Mouse (Mus musculus): ENCODE results near the gene Slc26a9. TPM values are rescaled to one million over a fixed set of nuclear protein-coding genes. Genes with fewer than 3 reads are reported as not detected.

Gene Slc26a9
- polyA plus RNA-seq, 1 experiment = not detected

DNA sequence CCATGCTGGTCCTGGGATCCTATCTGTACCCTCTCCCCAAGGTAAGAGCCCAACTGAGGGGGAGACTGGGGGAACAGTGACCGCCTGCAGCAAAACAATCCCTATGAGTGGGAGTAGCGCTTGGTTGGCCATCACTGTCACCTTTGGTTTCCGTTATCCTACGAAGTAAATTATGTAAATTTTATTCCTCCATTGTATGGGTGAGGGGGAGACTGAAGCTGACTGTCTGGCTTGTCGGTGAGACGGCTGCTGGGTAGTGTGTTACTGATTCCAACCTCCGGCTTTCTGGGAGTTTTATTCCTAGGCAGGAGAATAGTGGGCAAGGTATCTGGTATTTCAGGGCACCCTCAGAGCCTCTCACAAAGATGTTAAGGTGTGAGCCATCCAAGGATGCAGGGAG lies 15.0 kb downstream of the Slc26a9 start:
- Histone ChIP-seq H3K36me3 (ENCODE audit: control insufficient read depth, insufficient read depth, low read length) (no peaks in the 10 kb centered on the region), H3K27ac (ENCODE audit: insufficient read depth, low read depth, low read length) (no peak overlapping the region), H3K27me3 (ENCODE audit: control insufficient read depth, insufficient read depth, low read length) (no peaks in the 10 kb centered on the region), H3K4me3 (ENCODE audit: low read depth, low read length) (no peak overlapping the region), H3K4me1 (ENCODE audit: control insufficient read depth, insufficient read depth, insufficient read length, low read length) (no peaks in the 10 kb centered on the region)
- TF ChIP-seq POLR2A (IDR thresholded peaks at IDR 0.05; ENCODE audit: low read depth, low read length) (no peak), CTCF (IDR thresholded peaks at IDR 0.05; ENCODE audit: extremely low read depth, insufficient read length, insufficient replicate concordance, low read depth, low read length) (no peak)
- 86% methylated on average over 7 of the region's 7 CpGs for WGBS

DNA sequence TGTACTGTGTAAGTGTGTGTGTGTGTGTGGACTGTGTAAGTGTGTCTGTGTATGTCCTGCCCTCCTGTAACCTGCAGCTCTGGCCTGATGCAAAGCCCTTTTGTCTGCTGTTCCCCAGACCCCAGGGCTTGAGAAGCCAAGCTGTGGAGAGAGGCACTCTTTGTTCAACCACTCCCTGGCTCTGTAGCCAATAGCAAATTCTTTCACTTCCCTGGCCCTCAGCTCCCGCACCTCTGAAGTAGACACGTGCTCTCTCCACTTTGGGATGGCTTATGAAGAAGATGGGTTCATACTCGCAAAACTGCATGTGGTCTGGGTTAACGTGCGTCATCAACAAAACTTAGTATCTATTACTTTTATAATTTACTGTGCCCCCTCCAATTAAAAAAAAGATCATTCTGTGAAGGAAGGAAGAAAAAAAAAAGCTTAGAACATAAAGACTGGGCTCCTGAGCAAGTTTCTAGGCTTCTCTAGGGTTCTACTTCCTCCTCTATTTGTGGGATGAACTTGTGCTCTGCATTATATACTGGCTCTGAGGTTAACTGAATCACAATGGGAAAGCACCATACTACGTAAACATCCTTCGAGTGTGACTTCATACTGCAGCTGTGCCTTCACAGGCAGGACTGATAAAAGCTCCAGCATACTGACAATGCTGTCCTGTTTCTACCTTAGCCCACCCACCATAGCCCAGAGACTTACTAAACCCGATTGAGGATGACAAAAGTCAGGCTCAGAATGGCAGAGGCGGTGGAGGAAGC lies 16.0 kb downstream of the Slc26a9 start:
- WGBS = 55% methylated on average over 9 of the region's 9 CpGs
- Histone ChIP-seq H3K27ac (ENCODE audit: insufficient read depth, low read depth, low read length) (no peak overlapping the region), H3K4me3 (ENCODE audit: low read depth, low read length) (no peak overlapping the region), H3K4me1 (ENCODE audit: control insufficient read depth, insufficient read depth, insufficient read length, low read length) (no peaks in the 10 kb centered on the region), H3K36me3 (ENCODE audit: control insufficient read depth, insufficient read depth, low read length) (no peaks in the 10 kb centered on the region), H3K27me3 (ENCODE audit: control insufficient read depth, insufficient read depth, low read length) (no peaks in the 10 kb centered on the region)
- no peak for TF ChIP-seq POLR2A (IDR thresholded peaks at IDR 0.05; ENCODE audit: low read depth, low read length)

DNA sequence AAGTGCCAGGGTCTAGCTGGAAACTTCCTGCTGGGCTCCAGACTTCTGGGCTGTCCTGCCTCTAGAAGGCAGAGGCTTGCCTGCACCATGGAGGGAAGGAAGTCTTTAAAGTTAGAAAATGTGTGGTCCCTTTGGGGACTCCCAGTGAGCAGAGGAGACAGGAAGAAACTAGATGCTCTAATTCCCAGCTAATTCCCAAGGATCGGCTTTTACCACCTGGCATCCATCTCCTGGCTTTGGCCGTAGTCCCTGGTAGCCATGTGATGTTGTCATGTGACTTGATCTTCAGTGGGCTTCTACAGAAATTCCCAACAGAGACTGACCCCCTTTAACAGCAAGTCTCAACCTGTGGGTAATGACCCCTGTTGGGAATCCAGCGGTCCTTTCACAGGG lies 16.6 kb downstream of the Slc26a9 start:
- Histone ChIP-seq H3K4me1 (ENCODE audit: control insufficient read depth, insufficient read depth, insufficient read length, low read length) (no peaks in the 10 kb centered on the region), H3K4me3 (ENCODE audit: low read depth, low read length) (no peak overlapping the region), H3K36me3 (ENCODE audit: control insufficient read depth, insufficient read depth, low read length) (no peaks in the 10 kb centered on the region), H3K27ac (ENCODE audit: insufficient read depth, low read depth, low read length) (no peak overlapping the region), H3K27me3 (ENCODE audit: control insufficient read depth, insufficient read depth, low read length) (no peaks in the 10 kb centered on the region)
- WGBS = 90% methylated on average over 3 of the region's 3 CpGs
- no peak for TF ChIP-seq CTCF (IDR thresholded peaks at IDR 0.05; ENCODE audit: extremely low read depth, insufficient read length, insufficient replicate concordance, low read depth, low read length)

DNA sequence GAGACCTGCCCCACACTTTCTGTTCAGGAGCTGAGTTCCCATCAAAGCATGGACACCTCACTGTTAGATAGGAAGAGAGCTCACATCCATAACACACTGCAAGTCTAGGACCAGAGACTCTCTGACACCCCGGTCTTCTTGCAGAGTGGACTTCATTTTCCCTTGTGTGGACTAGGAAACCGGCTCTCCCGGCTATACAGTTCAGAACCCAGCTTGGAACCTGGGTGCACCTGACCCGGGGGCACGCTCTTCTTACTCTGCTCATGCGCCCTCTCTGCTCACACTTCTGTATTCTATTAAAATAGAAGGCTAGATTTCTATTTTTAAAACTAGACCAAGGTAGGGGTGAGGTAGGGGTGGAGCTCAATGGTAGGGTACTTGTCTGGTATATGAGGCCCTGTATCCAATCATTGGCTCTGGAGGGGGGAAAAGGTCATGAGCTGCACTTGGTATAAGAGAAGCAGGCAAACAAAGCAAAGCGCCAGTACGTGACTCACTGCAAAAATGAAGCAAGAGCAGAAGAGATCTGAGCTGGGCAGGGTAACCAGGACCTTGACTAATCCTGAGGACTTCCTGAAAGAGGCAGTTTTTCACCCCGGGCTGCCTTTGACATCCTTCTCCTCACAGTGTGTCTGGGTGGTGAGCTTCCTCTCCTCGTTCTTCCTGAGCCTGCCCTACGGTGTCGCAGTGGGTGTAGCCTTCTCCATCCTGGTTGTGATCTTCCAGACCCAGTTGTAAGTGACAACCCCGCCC lies 17.4 kb downstream of the Slc26a9 start:
- H3K27me3 ChIP-seq (ENCODE audit: control insufficient read depth, insufficient read depth, low read length) = no peaks in the 10 kb centered on the region
- no peaks in the 10 kb centered on the region for H3K4me1 ChIP-seq (ENCODE audit: control insufficient read depth, insufficient read depth, insufficient read length, low read length)
- no peaks in the 10 kb centered on the region for H3K36me3 ChIP-seq (ENCODE audit: control insufficient read depth, insufficient read depth, low read length)
- TF ChIP-seq CTCF (IDR thresholded peaks at IDR 0.05; ENCODE audit: extremely low read depth, insufficient read length, insufficient replicate concordance, low read depth, low read length) (no peak), POLR2A (IDR thresholded peaks at IDR 0.05; ENCODE audit: low read depth, low read length) (no peak)
- H3K27ac ChIP-seq (ENCODE audit: insufficient read depth, low read depth, low read length) = no peak overlapping the region
- H3K4me3 ChIP-seq (ENCODE audit: low read depth, low read length) = no peak overlapping the region
- WGBS = 68% methylated on average over 13 of the region's 13 CpGs

DNA sequence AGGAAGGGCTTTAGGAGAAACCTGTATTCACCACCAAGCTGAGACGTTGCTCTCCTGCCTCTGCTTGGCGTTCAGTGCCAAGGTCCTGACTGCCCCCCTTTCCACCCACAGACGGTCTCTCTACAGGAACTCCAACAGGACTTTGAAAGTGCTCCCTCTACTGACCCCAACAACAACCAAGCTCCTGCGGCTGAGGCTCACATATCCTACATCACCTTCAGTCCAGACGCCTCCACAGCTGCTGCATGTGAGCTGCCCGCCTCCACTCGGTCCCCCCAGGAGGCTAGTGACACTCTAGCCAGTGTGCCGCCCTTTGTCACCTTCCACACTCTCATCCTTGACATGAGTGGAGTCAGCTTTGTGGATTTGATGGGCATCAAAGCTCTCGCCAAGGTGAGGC lies 19.9 kb downstream of the Slc26a9 start:
- no peaks in the 10 kb centered on the region for H3K27me3 ChIP-seq (ENCODE audit: control insufficient read depth, insufficient read depth, low read length)

DNA sequence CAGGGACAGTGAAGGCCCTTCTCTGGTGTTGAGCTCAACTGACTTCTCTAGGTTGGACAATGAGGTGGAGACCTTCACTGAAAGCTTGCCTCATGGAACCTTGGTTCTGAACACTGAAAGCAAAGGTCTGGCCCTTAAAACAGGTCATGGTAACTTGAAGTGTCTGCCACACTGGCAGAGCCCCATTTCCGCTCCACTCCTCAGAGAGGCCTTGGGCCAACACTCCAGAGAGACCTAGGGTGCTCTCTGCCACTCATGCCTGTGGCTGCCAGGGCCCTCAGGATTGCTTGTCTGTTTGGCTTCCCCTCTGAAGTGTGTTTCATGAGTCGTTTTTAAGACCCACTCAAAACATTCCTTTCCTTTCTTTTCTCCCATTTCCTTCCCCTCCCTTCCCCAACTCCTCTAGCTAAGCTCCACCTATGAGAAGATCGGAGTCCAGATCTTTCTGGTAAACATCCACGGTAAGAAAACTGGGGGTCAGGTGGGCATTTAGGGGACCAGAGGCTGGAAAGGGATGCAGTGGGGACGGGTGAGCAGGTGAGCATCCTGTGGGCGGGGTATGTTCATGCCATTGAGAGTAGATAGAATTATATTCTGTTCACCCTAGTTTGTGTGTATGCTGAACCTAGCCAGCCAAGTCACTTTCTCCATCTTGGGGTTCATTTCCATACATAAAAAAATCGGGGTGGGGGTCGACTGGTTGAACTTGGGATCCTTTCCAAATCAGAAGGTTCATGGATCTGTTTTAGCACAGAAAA lies 20.9 kb downstream of the Slc26a9 start:
- 51% methylated on average over 8 of the region's 8 CpGs for WGBS
- TF ChIP-seq POLR2A (IDR thresholded peaks at IDR 0.05; ENCODE audit: low read depth, low read length) = no peak
- no peak for TF ChIP-seq CTCF (IDR thresholded peaks at IDR 0.05; ENCODE audit: extremely low read depth, insufficient read length, insufficient replicate concordance, low read depth, low read length)
- H3K4me1 ChIP-seq (ENCODE audit: control insufficient read depth, insufficient read depth, insufficient read length, low read length) = no peaks in the 10 kb centered on the region

More for the DNA sequence above, 19.9 kb downstream of the Slc26a9 start:
- no peaks in the 10 kb centered on the region for H3K4me1 ChIP-seq (ENCODE audit: control insufficient read depth, insufficient read depth, insufficient read length, low read length)
- H3K4me3 ChIP-seq (ENCODE audit: low read depth, low read length) = no peak overlapping the region
- 60% methylated on average over 9 of the region's 9 CpGs for WGBS
- TF ChIP-seq POLR2A (IDR thresholded peaks at IDR 0.05; ENCODE audit: low read depth, low read length) (no peak), CTCF (IDR thresholded peaks at IDR 0.05; ENCODE audit: extremely low read depth, insufficient read length, insufficient replicate concordance, low read depth, low read length) (no peak)
- H3K27ac ChIP-seq (ENCODE audit: insufficient read depth, low read depth, low read length) = no peak overlapping the region
- no peaks in the 10 kb centered on the region for H3K36me3 ChIP-seq (ENCODE audit: control insufficient read depth, insufficient read depth, low read length)

More for the DNA sequence above, 20.9 kb downstream of the Slc26a9 start:
- no peaks in the 10 kb centered on the region for H3K27me3 ChIP-seq (ENCODE audit: control insufficient read depth, insufficient read depth, low read length)
- no peaks in the 10 kb centered on the region for H3K36me3 ChIP-seq (ENCODE audit: control insufficient read depth, insufficient read depth, low read length)
- no peak overlapping the region for H3K27ac ChIP-seq (ENCODE audit: insufficient read depth, low read depth, low read length)
- H3K4me3 ChIP-seq (ENCODE audit: low read depth, low read length) = no peak overlapping the region
